Mouse (Mus musculus): Measurements from ENCODE around the gene Gm6583. TPM values are rescaled to one million over a fixed set of nuclear protein-coding genes. Genes with fewer than 3 reads are reported as not detected.

Gene Gm6583
- polyA plus RNA-seq, 1 experiment from 2014 or later, result 0.24 TPM

Other genes starting within 250 kb of the Gm6583 start
- 0.59 and 0.64 TPM in 2 replicates for gene Cryba4, start 103.5 kb downstream of the Gm6583 start, polyA plus RNA-seq (2016; fragmentation: Nextera tagmentation; extraction: Ambion mirVana)
- gene Crybb1, start 100.2 kb downstream of the Gm6583 start, polyA plus RNA-seq (2016; fragmentation: Nextera tagmentation; extraction: Ambion mirVana), result 0.28 and 0.67 TPM in 2 replicates
- 34.3 and 35.9 TPM in 2 replicates for gene Tpst2, start 79.3 kb downstream of the Gm6583 start, polyA plus RNA-seq (2016; fragmentation: Nextera tagmentation; extraction: Ambion mirVana)
- gene Tfip11, start 29.7 kb downstream of the Gm6583 start, polyA plus RNA-seq (2016; fragmentation: Nextera tagmentation; extraction: Ambion mirVana), result 38.2 and 41.5 TPM in 2 replicates
- 54.9 and 57.2 TPM in 2 replicates for gene Srrd, start 13.0 kb downstream of the Gm6583 start, polyA plus RNA-seq (2016; fragmentation: Nextera tagmentation; extraction: Ambion mirVana)
- 40.1 and 44.9 TPM in 2 replicates for gene Hps4, start 12.9 kb downstream of the Gm6583 start, polyA plus RNA-seq (2016; fragmentation: Nextera tagmentation; extraction: Ambion mirVana)
- 29.0 and 35.4 TPM in 2 replicates for gene Asphd2, start 38.8 kb upstream of the Gm6583 start, polyA plus RNA-seq (2016; fragmentation: Nextera tagmentation; extraction: Ambion mirVana)
- not detected in 2 replicates for gene Gm6588, start 93.4 kb upstream of the Gm6583 start, polyA plus RNA-seq (2016; fragmentation: Nextera tagmentation; extraction: Ambion mirVana)
- gene Sez6l, start 221.2 kb upstream of the Gm6583 start, polyA plus RNA-seq (2016; fragmentation: Nextera tagmentation; extraction: Ambion mirVana), result 0.08 and 0.15 TPM in 2 replicates

All from limb, embryonic 12.5 days (tissue).